Mouse (Mus musculus): Measurements from ENCODE around the gene Adcy7.

Gene Adcy7

GRCm38 (mm10) chr8:88273051-88273430 is 838 bp downstream of the Adcy7 start:
- DNase-seq (ENCODE audit: low read depth) = no peak

- DNase-seq (ENCODE audit: low read depth) = no peak
Observed at GRCm38 (mm10) chr8:88274090-88274489, 1.9 kb downstream of the Adcy7 start.

GRCm38 (mm10) chr8:88279220-88279619 is 7.0 kb downstream of the Adcy7 start:
- no peak for DNase-seq (ENCODE audit: low read depth)

- DNase-seq (ENCODE audit: low read depth) = peak; percentile 83
Observed at GRCm38 (mm10) chr8:88279670-88280069, 7.5 kb downstream of the Adcy7 start.

GRCm38 (mm10) chr8:88280904-88281303 is 8.7 kb downstream of the Adcy7 start:
- peak; percentile 92 for DNase-seq (ENCODE audit: low read depth)

- peak; percentile 86 for DNase-seq (ENCODE audit: low read depth)
Observed at GRCm38 (mm10) chr8:88282684-88283083, 10.5 kb downstream of the Adcy7 start.

- no peak for DNase-seq (ENCODE audit: low read depth)
Observed at GRCm38 (mm10) chr8:88283243-88284115, 11.3 kb downstream of the Adcy7 start.

GRCm38 (mm10) chr8:88284738-88285137 is 12.5 kb downstream of the Adcy7 start:
- no peak for DNase-seq (ENCODE audit: low read depth)

- peak; percentile 38 for DNase-seq (ENCODE audit: low read depth)
Observed at GRCm38 (mm10) chr8:88285469-88286356, 13.5 kb downstream of the Adcy7 start.

- DNase-seq (ENCODE audit: low read depth) = no peak
Observed at GRCm38 (mm10) chr8:88286421-88286960, 14.3 kb downstream of the Adcy7 start.

- DNase-seq (ENCODE audit: low read depth) = peak; percentile 89
Observed at GRCm38 (mm10) chr8:88288622-88289242, 16.5 kb downstream of the Adcy7 start.

- peak; percentile 51 for DNase-seq (ENCODE audit: low read depth)
Observed at GRCm38 (mm10) chr8:88289901-88290300, 17.7 kb downstream of the Adcy7 start.

- DNase-seq (ENCODE audit: low read depth) = peak; percentile 51
Observed at GRCm38 (mm10) chr8:88290326-88291304, 18.4 kb downstream of the Adcy7 start.

GRCm38 (mm10) chr8:88291305-88291690 is 19.1 kb downstream of the Adcy7 start:
- DNase-seq (ENCODE audit: low read depth) = no peak

- no peak for DNase-seq (ENCODE audit: low read depth)
Observed at GRCm38 (mm10) chr8:88292926-88293325, 20.7 kb downstream of the Adcy7 start.

- peak; percentile 93 for DNase-seq (ENCODE audit: low read depth)
Observed at GRCm38 (mm10) chr8:88293590-88294356, 21.6 kb downstream of the Adcy7 start.

- DNase-seq (ENCODE audit: low read depth) = no peak
Observed at GRCm38 (mm10) chr8:88294977-88295376, 22.8 kb downstream of the Adcy7 start.

- DNase-seq (ENCODE audit: low read depth) = peak; percentile 47
Observed at GRCm38 (mm10) chr8:88297976-88298732, 26.0 kb downstream of the Adcy7 start.

GRCm38 (mm10) chr8:88298733-88299103 is 26.5 kb downstream of the Adcy7 start:
- no peak for DNase-seq (ENCODE audit: low read depth)

All from 416B (cell line).